Mouse (Mus musculus): Measurements from ENCODE around the gene Rtf1.

- TF ChIP-seq CEBPB (IDR thresholded peaks at IDR 0.05; ENCODE audit: insufficient read depth, poor library complexity, severe bottlenecking) (no peak), MYOD1 (IDR thresholded peaks at IDR 0.05; ENCODE audit: control insufficient read depth in 1 of 3, insufficient read length in 2 of 3, low read depth in 2 of 3) (no peak), POLR2A (IDR thresholded peaks at IDR 0.05; ENCODE audit: insufficient read length, low read depth) (no peak), USF1 (IDR thresholded peaks at IDR 0.05; ENCODE audit: low read depth) (no peak), MAX (IDR thresholded peaks at IDR 0.05; ENCODE audit: low read depth) (no peak), REST (IDR thresholded peaks at IDR 0.05; ENCODE audit: insufficient read depth, insufficient read length) (no peak), POLR2AphosphoS2 (IDR thresholded peaks at IDR 0.05; ENCODE audit: insufficient read length, low read depth) (no peak), E2F4 (IDR thresholded peaks at IDR 0.05; ENCODE audit: insufficient read depth) (no peak), TCF12 (IDR thresholded peaks at IDR 0.05; ENCODE audit: insufficient read depth, poor library complexity, severe bottlenecking) (no peak), TCF3 (IDR thresholded peaks at IDR 0.05; ENCODE audit: insufficient read length, low read depth) (no peak), SRF (IDR thresholded peaks at IDR 0.05; ENCODE audit: control insufficient read depth, insufficient read length, low read depth) (no peak)
Observed at GRCm38 (mm10) chr2:119762276-119762675, 87.4 kb downstream of the Rtf1 start.

Measured in myocyte (in vitro differentiated cells).